Mouse (Mus musculus): ENCODE measurements around the gene Myh7b. TPM values are rescaled to one million over a fixed set of nuclear protein-coding genes. Genes with fewer than 3 reads are reported as not detected.

The Myh7b gene
- total RNA-seq, 2 experiments from 2014 or later, result not detected

DNA sequence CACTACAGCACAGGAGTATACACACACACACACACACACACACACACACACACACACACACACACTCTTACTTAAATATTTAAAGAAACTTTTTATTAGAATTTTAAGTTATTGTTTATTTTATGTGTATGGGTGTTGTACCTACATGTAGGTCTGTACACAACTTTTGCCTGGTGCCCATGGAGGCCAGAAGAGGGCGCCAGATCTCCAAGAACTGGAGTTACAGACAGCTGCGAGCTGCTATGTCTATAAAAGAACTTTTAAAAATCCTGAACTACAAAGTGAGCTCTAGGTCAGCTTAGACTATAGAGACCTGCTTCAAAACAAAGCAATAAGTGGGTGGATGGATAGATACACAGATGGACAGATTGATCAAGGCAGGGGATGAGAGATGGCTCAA is 62.5 kb downstream of the Myh7b start:
- peak; percentile 67 for ATAC-seq (replicated peaks; ENCODE audit: low FRiP score, low TSS enrichment, poor library complexity, severe bottlenecking)

DNA sequence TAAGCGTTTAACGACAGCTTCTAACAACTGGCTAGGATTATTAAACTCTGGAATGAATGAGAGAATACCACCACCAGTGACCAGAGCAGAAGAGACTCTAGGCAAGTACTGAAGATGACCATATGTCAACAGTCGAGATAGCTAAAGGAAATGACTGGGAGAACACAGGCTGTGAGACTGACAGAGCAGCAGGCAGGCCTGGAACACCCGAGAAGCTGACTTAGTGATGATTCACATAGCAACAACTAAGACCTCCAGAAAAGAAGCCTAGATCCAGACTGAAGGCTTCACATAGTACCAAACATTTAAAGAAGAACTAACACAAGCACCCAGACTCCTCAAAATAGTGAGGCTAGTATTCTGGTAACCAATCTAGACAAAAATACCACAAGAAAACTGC is 64.1 kb downstream of the Myh7b start:
- ATAC-seq (replicated peaks; ENCODE audit: low FRiP score, low TSS enrichment, poor library complexity, severe bottlenecking), result no peak

DNA sequence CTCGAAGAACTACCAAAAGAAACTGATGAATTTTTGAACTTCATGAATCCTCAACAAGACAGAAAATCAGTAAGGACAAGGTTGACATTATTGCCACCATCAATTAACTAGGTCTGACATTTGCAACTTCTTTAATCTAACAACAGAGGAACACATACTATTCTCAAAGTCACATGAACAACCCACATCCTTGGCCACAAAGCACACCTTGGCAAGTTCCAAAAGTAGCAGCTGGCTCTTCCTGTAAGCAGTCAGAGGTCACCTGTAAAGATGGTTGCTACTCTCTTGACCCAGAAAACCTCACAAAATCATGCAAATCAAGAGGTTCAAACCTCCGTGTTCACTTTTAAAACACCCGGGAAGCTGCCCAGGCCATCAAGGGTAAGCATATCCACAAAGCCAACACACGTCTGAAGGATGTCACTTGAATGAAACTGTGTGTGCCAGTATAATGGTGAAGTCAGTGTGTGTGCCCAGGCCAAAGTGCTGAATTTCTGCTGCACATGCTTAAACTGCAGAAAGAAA is 68.6 kb downstream of the Myh7b start:
- ATAC-seq (replicated peaks; ENCODE audit: low FRiP score, low TSS enrichment, poor library complexity, severe bottlenecking), result no peak

DNA sequence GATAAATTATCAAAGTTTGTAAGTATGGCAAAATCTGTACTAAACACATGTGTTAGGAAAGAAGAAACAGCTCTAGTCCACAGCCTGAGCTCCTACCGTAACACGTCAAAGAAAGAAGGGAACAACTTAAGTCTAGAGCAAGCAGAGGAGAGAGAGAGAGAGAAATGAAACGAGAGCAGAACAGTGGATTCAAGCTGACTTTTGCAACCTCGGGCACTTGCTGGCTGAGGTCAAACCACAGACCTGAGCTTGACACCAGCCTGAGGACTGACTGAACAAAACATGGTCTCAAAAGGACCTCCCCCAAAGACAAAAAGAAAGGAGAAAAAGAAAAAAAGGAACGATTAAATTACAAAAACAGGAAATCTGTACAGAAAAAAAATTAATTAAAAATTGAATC is 69.6 kb downstream of the Myh7b start:
- no peak for ATAC-seq (replicated peaks; ENCODE audit: low FRiP score, low TSS enrichment, poor library complexity, severe bottlenecking)

DNA sequence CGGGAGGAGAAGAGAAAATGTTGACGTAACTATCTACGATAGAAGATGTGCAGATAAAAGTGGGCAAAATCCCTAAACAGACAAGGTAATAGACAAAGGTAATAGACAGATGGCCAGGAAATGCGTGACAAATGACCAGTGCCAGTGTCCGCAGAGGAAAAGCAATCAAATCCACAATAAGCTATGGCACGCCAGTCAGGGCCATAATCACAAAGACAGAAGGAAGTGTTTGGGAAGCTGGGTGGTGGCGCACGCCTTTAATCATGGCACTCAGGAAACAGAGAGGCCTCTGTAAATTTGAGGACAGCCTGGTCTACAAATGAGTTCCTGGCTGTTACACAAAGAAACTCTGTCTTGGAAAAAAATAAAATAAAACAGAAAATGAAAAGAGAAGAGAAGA is 70.2 kb downstream of the Myh7b start:
- ATAC-seq (replicated peaks; ENCODE audit: low FRiP score, low TSS enrichment, poor library complexity, severe bottlenecking), result no peak

DNA sequence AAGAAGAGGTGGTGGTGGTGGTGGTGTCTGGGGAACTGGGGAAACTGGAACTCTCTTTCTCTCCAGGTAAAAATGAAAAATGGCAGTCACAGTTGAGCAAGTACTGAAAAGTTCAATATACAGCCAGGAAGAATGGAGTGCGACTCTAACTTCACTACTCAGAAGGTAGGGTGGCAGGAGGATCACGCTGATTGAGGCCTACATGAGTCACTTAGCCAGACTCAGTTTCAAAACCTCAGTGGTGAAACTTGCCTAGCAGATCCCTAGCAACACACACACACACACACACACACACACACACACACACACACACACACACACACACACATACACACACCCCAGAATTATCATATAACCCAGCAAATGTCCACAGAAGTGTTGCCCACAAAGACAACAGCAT is 70.9 kb downstream of the Myh7b start:
- no peak for ATAC-seq (replicated peaks; ENCODE audit: low FRiP score, low TSS enrichment, poor library complexity, severe bottlenecking)

DNA sequence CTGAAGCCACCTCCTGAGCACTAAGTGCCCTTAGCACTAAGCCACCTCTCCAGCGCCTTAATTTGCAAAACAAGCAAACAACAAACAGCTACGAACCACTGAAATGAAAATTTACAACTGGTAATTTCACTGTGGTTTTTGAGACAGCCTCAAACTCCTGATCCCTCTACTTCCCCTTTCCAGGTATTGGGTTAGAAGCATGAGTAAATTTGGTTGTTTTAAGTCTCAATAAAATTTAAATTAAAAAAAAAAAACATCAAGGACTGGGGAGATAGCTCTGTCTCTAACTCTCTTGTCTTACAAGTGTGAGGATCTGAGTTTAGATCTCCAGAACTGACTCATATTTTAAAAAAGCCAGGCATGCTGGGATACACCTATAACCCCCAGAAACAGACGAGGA is 72.1 kb downstream of the Myh7b start:
- ATAC-seq (replicated peaks; ENCODE audit: low FRiP score, low TSS enrichment, poor library complexity, severe bottlenecking), result no peak

DNA sequence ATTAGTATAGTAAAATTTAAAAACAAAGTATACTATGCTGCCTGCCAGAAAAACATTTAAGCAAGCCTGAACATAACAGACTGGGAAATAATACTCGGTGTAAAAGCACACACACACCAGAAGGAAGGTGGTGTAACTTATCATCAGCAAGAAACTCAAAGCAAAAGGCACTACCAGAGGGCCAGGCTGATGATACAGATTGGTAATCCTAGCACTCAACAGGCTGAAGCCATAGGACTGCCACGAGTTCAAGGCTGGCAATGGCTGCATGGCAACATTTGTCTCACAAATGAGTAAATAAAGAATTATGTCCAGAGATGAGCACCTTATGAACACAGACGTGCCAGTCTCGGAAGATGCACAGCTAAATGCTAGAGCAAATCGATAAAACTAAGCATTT is 72.8 kb downstream of the Myh7b start:
- ATAC-seq (replicated peaks; ENCODE audit: low FRiP score, low TSS enrichment, poor library complexity, severe bottlenecking), result no peak

Other genes with a start within 250 kb of the Myh7b start
- gene Trp53inp2, start 230.2 kb upstream of the Myh7b start, total RNA-seq (2014; fragmentation: Nextera tagmentation), result 1.9 and 2.8 TPM in 2 replicates
- gene Trp53inp2, start 230.2 kb upstream of the Myh7b start, total RNA-seq (2017), result 3.7 and 4.7 TPM in 2 replicates
- gene Ncoa6, start 137.3 kb upstream of the Myh7b start, total RNA-seq (2014; fragmentation: Nextera tagmentation), result 65.7 and 78.0 TPM in 2 replicates
- 8.4 and 17.9 TPM in 2 replicates for gene Ncoa6, start 137.3 kb upstream of the Myh7b start, total RNA-seq (2017)
- gene Acss2, start 93.3 kb upstream of the Myh7b start, total RNA-seq (2014; fragmentation: Nextera tagmentation), result 33.7 and 36.7 TPM in 2 replicates
- gene Acss2, start 93.3 kb upstream of the Myh7b start, total RNA-seq (2017), result 27.4 and 37.7 TPM in 2 replicates
- gene Ggt7, start 93.0 kb upstream of the Myh7b start, total RNA-seq (2014; fragmentation: Nextera tagmentation), result not detected in 2 replicates
- gene Ggt7, start 93.0 kb upstream of the Myh7b start, total RNA-seq (2017), result not detected in 2 replicates
- 20.2 and 27.0 TPM in 2 replicates for gene Gss, start 18.4 kb upstream of the Myh7b start, total RNA-seq (2014; fragmentation: Nextera tagmentation)
- 18.9 and 23.2 TPM in 2 replicates for gene Gss, start 18.4 kb upstream of the Myh7b start, total RNA-seq (2017)
- 86.6 and 122 TPM in 2 replicates for gene Trpc4ap, start 81.2 kb downstream of the Myh7b start, total RNA-seq (2014; fragmentation: Nextera tagmentation)
- 45.2 and 61.0 TPM in 2 replicates for gene Trpc4ap, start 81.2 kb downstream of the Myh7b start, total RNA-seq (2017)
- 15.9 and 23.0 TPM in 2 replicates for gene Edem2, start 118.3 kb downstream of the Myh7b start, total RNA-seq (2014; fragmentation: Nextera tagmentation)
- 10.1 and 14.7 TPM in 2 replicates for gene Edem2, start 118.3 kb downstream of the Myh7b start, total RNA-seq (2017)
- not detected in 2 replicates for gene Gm17581, start 124.7 kb downstream of the Myh7b start, total RNA-seq (2014; fragmentation: Nextera tagmentation)
- not detected in 2 replicates for gene Gm17581, start 124.7 kb downstream of the Myh7b start, total RNA-seq (2017)
- gene Procr, start 139.9 kb downstream of the Myh7b start, total RNA-seq (2014; fragmentation: Nextera tagmentation), result not detected in 2 replicates
- gene Procr, start 139.9 kb downstream of the Myh7b start, total RNA-seq (2017), result 1.4 TPM in 1 of 2 replicates, not detected in the other
- gene Mmp24, start 164.1 kb downstream of the Myh7b start, total RNA-seq (2014; fragmentation: Nextera tagmentation), result not detected in 2 replicates
- 0.05 TPM in 1 of 2 replicates, not detected in the other for gene Mmp24, start 164.1 kb downstream of the Myh7b start, total RNA-seq (2017)
- gene BC029722, start 208.2 kb downstream of the Myh7b start, total RNA-seq (2014; fragmentation: Nextera tagmentation), result 9.0 and 9.9 TPM in 2 replicates
- gene BC029722, start 208.2 kb downstream of the Myh7b start, total RNA-seq (2017), result 4.4 and 10.3 TPM in 2 replicates
- gene Eif6, start 215.7 kb downstream of the Myh7b start, total RNA-seq (2014; fragmentation: Nextera tagmentation), result 234 and 280 TPM in 2 replicates
- 50.6 and 110 TPM in 2 replicates for gene Eif6, start 215.7 kb downstream of the Myh7b start, total RNA-seq (2017)
- not detected in 2 replicates for gene Fam83c, start 223.6 kb downstream of the Myh7b start, total RNA-seq (2014; fragmentation: Nextera tagmentation)
- not detected in 2 replicates for gene Fam83c, start 223.6 kb downstream of the Myh7b start, total RNA-seq (2017)

Data from megakaryocyte-erythroid progenitor cell, adult 5-6 weeks (primary cell).